Mouse (Mus musculus): Measurements from ENCODE around the gene Clec1a. TPM values are rescaled to one million over a fixed set of nuclear protein-coding genes. Genes with fewer than 3 reads are reported as not detected.
"Not testable (repeated sequence)": the region's sequence is repeated elsewhere in the genome, so short reads cannot be mapped to it uniquely, and the experiment has no call there.

Clec1a gene
- 1.3 and 1.4 TPM in 2 replicates for polyA plus RNA-seq (2014; fragmentation: Nextera tagmentation; extraction: Ambion mirVana)

- 71% methylated on average over 13 of the region's 13 CpGs for WGBS
These were observed at the start of gene Clec1a for GRCm38 (mm10) chr6:129451411-129452039. Clec1a (minus strand) TSS chr6:129452000.

GRCm38 (mm10) chr6:129499516-129499915, 47.7 kb upstream of the Clec1a start:
- ATAC-seq (ENCODE audit: low FRiP score); DNase-seq (ENCODE audit: low spot score): not testable (repeated sequence)

More at GRCm38 (mm10) chr6:129451411-129452039, at the start of gene Clec1a:
- Histone ChIP-seq H3K9me3 (ENCODE audit: control insufficient read depth, low read length) (no peaks in the 10 kb centered on the region), H3K36me3 (ENCODE audit: control insufficient read depth, insufficient read depth, low read length) (no peaks in the 10 kb centered on the region), H3K4me3 (ENCODE audit: low read depth, low read length) (no peak within 1 kb of the TSS), H3K4me1 (replicated peaks; ENCODE audit: control insufficient read depth, insufficient read depth, low read length) (no peaks in the 10 kb centered on the region), H3K9ac (ENCODE audit: low read depth, low read length) (no peak within 1 kb of the TSS), H3K4me2 (replicated peaks; ENCODE audit: low read depth, low read length) (no peak within 1 kb of the TSS), H3K27me3 (ENCODE audit: control insufficient read depth, insufficient read depth, low read length) (no peaks in the 10 kb centered on the region), H3K27ac (ENCODE audit: low read depth, low read length) (no peak within 1 kb of the TSS)
- no peak for ATAC-seq (ENCODE audit: low FRiP score)
- DNase-seq (ENCODE audit: low spot score) = no peak

GRCm38 (mm10) chr6:129497345-129498218, 45.8 kb upstream of the Clec1a start:
- WGBS = 93% methylated on average over 3 of the region's 3 CpGs
- Histone ChIP-seq H3K9me3 (ENCODE audit: control insufficient read depth, low read length) (no peaks in the 10 kb centered on the region), H3K9ac (ENCODE audit: low read depth, low read length) (no peak overlapping the region), H3K27ac (ENCODE audit: low read depth, low read length) (no peak overlapping the region), H3K4me3 (ENCODE audit: low read depth, low read length) (no peak overlapping the region), H3K36me3 (ENCODE audit: control insufficient read depth, insufficient read depth, low read length) (no peaks in the 10 kb centered on the region), H3K4me2 (replicated peaks; ENCODE audit: low read depth, low read length) (no peak overlapping the region), H3K4me1 (replicated peaks; ENCODE audit: control insufficient read depth, insufficient read depth, low read length) (no peaks in the 10 kb centered on the region), H3K27me3 (ENCODE audit: control insufficient read depth, insufficient read depth, low read length) (no peaks in the 10 kb centered on the region)
- DNase-seq (ENCODE audit: low spot score) (no peak), ATAC-seq (ENCODE audit: low FRiP score) (no peak)

More at GRCm38 (mm10) chr6:129499516-129499915, 47.7 kb upstream of the Clec1a start:
- not testable (repeated sequence) for H3K4me3 ChIP-seq (ENCODE audit: low read depth, low read length); H3K27me3 ChIP-seq (ENCODE audit: control insufficient read depth, insufficient read depth, low read length); H3K4me1 ChIP-seq (replicated peaks; ENCODE audit: control insufficient read depth, insufficient read depth, low read length); H3K27ac ChIP-seq (ENCODE audit: low read depth, low read length); H3K9ac ChIP-seq (ENCODE audit: low read depth, low read length); H3K9me3 ChIP-seq (ENCODE audit: control insufficient read depth, low read length); H3K4me2 ChIP-seq (replicated peaks; ENCODE audit: low read depth, low read length); H3K36me3 ChIP-seq (ENCODE audit: control insufficient read depth, insufficient read depth, low read length)
- 76% methylated on average over 1 of the region's 1 CpGs for WGBS

- Histone ChIP-seq H3K4me2 (replicated peaks; ENCODE audit: low read depth, low read length) (no peak overlapping the region), H3K27ac (ENCODE audit: low read depth, low read length) (no peak overlapping the region), H3K4me1 (replicated peaks; ENCODE audit: control insufficient read depth, insufficient read depth, low read length) (no peaks in the 10 kb centered on the region), H3K36me3 (ENCODE audit: control insufficient read depth, insufficient read depth, low read length) (no peaks in the 10 kb centered on the region), H3K4me3 (ENCODE audit: low read depth, low read length) (no peak overlapping the region), H3K9ac (ENCODE audit: low read depth, low read length) (no peak overlapping the region), H3K9me3 (ENCODE audit: control insufficient read depth, low read length) (no peaks in the 10 kb centered on the region), H3K27me3 (ENCODE audit: control insufficient read depth, insufficient read depth, low read length) (no peaks in the 10 kb centered on the region)
- 78% methylated on average over 4 of the region's 4 CpGs for WGBS
- DNase-seq (ENCODE audit: low spot score) (no peak), ATAC-seq (ENCODE audit: low FRiP score) (no peak)
These were observed 43.1 kb upstream of the Clec1a start for GRCm38 (mm10) chr6:129494924-129495323.

- DNase-seq (ENCODE audit: low spot score) (no peak), ATAC-seq (ENCODE audit: low FRiP score) (no peak)
- H3K4me3 ChIP-seq (ENCODE audit: low read depth, low read length) = no peak overlapping the region
- no peaks in the 10 kb centered on the region for H3K36me3 ChIP-seq (ENCODE audit: control insufficient read depth, insufficient read depth, low read length)
- H3K27me3 ChIP-seq (ENCODE audit: control insufficient read depth, insufficient read depth, low read length) = no peaks in the 10 kb centered on the region
- no peak overlapping the region for H3K9ac ChIP-seq (ENCODE audit: low read depth, low read length)
- H3K27ac ChIP-seq (ENCODE audit: low read depth, low read length) = no peak overlapping the region
- no peaks in the 10 kb centered on the region for H3K9me3 ChIP-seq (ENCODE audit: control insufficient read depth, low read length)
- H3K4me2 ChIP-seq (replicated peaks; ENCODE audit: low read depth, low read length) = no peak overlapping the region
- 74% methylated on average over 8 of the region's 8 CpGs for WGBS
- no peaks in the 10 kb centered on the region for H3K4me1 ChIP-seq (replicated peaks; ENCODE audit: control insufficient read depth, insufficient read depth, low read length)
These were observed 28.5 kb upstream of the Clec1a start for GRCm38 (mm10) chr6:129480089-129480958.

GRCm38 (mm10) chr6:129476404-129477126, 24.8 kb upstream of the Clec1a start:
- DNase-seq (ENCODE audit: low spot score) = peak; percentile 45

GRCm38 (mm10) chr6:129472627-129473026, 20.8 kb upstream of the Clec1a start:
- Histone ChIP-seq H3K9me3 (ENCODE audit: control insufficient read depth, low read length) (no peaks in the 10 kb centered on the region), H3K4me1 (replicated peaks; ENCODE audit: control insufficient read depth, insufficient read depth, low read length) (no peaks in the 10 kb centered on the region), H3K27me3 (ENCODE audit: control insufficient read depth, insufficient read depth, low read length) (no peaks in the 10 kb centered on the region), H3K4me2 (replicated peaks; ENCODE audit: low read depth, low read length) (no peak overlapping the region), H3K36me3 (ENCODE audit: control insufficient read depth, insufficient read depth, low read length) (no peaks in the 10 kb centered on the region), H3K9ac (ENCODE audit: low read depth, low read length) (no peak overlapping the region), H3K27ac (ENCODE audit: low read depth, low read length) (no peak overlapping the region), H3K4me3 (ENCODE audit: low read depth, low read length) (no peak overlapping the region)
- WGBS = 89% methylated on average over 5 of the region's 5 CpGs
- ATAC-seq (ENCODE audit: low FRiP score) = no peak
- DNase-seq (ENCODE audit: low spot score) = no peak

More at GRCm38 (mm10) chr6:129476404-129477126, 24.8 kb upstream of the Clec1a start:
- Histone ChIP-seq H3K27me3 (ENCODE audit: control insufficient read depth, insufficient read depth, low read length) (no peaks in the 10 kb centered on the region), H3K4me2 (replicated peaks; ENCODE audit: low read depth, low read length) (no peak overlapping the region), H3K9ac (ENCODE audit: low read depth, low read length) (no peak overlapping the region), H3K27ac (ENCODE audit: low read depth, low read length) (no peak overlapping the region), H3K9me3 (ENCODE audit: control insufficient read depth, low read length) (no peaks in the 10 kb centered on the region), H3K4me1 (replicated peaks; ENCODE audit: control insufficient read depth, insufficient read depth, low read length) (no peaks in the 10 kb centered on the region), H3K4me3 (ENCODE audit: low read depth, low read length) (no peak overlapping the region), H3K36me3 (ENCODE audit: control insufficient read depth, insufficient read depth, low read length) (no peaks in the 10 kb centered on the region)
- ATAC-seq (ENCODE audit: low FRiP score) = no peak
- 34% methylated on average over 13 of the region's 13 CpGs for WGBS

- Histone ChIP-seq H3K27ac (ENCODE audit: low read depth, low read length) (no peak overlapping the region), H3K4me3 (ENCODE audit: low read depth, low read length) (no peak overlapping the region), H3K9me3 (ENCODE audit: control insufficient read depth, low read length) (no peaks in the 10 kb centered on the region), H3K36me3 (ENCODE audit: control insufficient read depth, insufficient read depth, low read length) (no peaks in the 10 kb centered on the region), H3K27me3 (ENCODE audit: control insufficient read depth, insufficient read depth, low read length) (no peaks in the 10 kb centered on the region), H3K4me2 (replicated peaks; ENCODE audit: low read depth, low read length) (no peak overlapping the region), H3K9ac (ENCODE audit: low read depth, low read length) (no peak overlapping the region), H3K4me1 (replicated peaks; ENCODE audit: control insufficient read depth, insufficient read depth, low read length) (no peaks in the 10 kb centered on the region)
- WGBS = 93% methylated on average over 6 of the region's 6 CpGs
- ATAC-seq (ENCODE audit: low FRiP score) (no peak), DNase-seq (ENCODE audit: low spot score) (no peak)
These were observed 19.6 kb upstream of the Clec1a start for GRCm38 (mm10) chr6:129471386-129471785.
